Mouse (Mus musculus) granulocyte monocyte progenitor cell, adult 5-6 weeks (primary cell): ENCODE data around the gene Mphosph9. TPM values are rescaled to one million over a fixed set of nuclear protein-coding genes. Genes with fewer than 3 reads are reported as not detected.

Experiments used
- ATAC-seq: replicated peaks from 2 replicates; pipeline ENCODE4 v1.8.0; 2016; ENCODE audit warnings: mild to moderate bottlenecking, moderate TSS enrichment, inconsistent platforms; ENCODE audit not compliant: poor library complexity, severe bottlenecking
- total RNA-seq, 2 experiments: library from RNA; stranded (forward) in 1 of 2; stranded (reverse) in 1 of 2; fragments of 200-712, 200-1000 nt in 1 of 2; fragments of >200 nt in 1 of 2; fragmentation: Nextera tagmentation in 1 of 2; gene quantifications; 2 replicates each; pipeline ENCODE4 v1.2.3; 2014 to 2017

The Mphosph9 gene
- total RNA-seq, 2 experiments from 2014 or later: 20.4 to 20.8 TPM

- no peak for ATAC-seq
Measured at GRCm38 (mm10) chr5:124282854-124283253, 44.9 kb downstream of the Mphosph9 start.

- ATAC-seq: no peak
Measured at GRCm38 (mm10) chr5:124270226-124270625, 57.5 kb downstream of the Mphosph9 start.

- ATAC-seq: no peak
Measured at GRCm38 (mm10) chr5:124269661-124270060, 58.1 kb downstream of the Mphosph9 start.

GRCm38 (mm10) chr5:124267652-124268051 is 60.1 kb downstream of the Mphosph9 start:
- ATAC-seq: peak; percentile 17; the same call in 1 of the 2 replicates

- ATAC-seq: peak; percentile 37; the same call in 1 of the 2 replicates
Measured at GRCm38 (mm10) chr5:124266821-124267220, 61.0 kb downstream of the Mphosph9 start.

- no peak for ATAC-seq
Measured at GRCm38 (mm10) chr5:124263246-124263645, 64.5 kb downstream of the Mphosph9 start.

- no peak for ATAC-seq
Measured at GRCm38 (mm10) chr5:124262090-124262489, 65.7 kb downstream of the Mphosph9 start.

GRCm38 (mm10) chr5:124259133-124259532 is 68.6 kb downstream of the Mphosph9 start:
- peak; percentile 58 for ATAC-seq

- no peak for ATAC-seq
Measured at GRCm38 (mm10) chr5:124258026-124258425, 69.7 kb downstream of the Mphosph9 start.

- no peak for ATAC-seq
Measured at GRCm38 (mm10) chr5:124255141-124255540, 72.6 kb downstream of the Mphosph9 start.

- no peak for ATAC-seq
Measured at GRCm38 (mm10) chr5:124253555-124253954, 74.2 kb downstream of the Mphosph9 start.

GRCm38 (mm10) chr5:124252580-124253320 is 75.0 kb downstream of the Mphosph9 start:
- no peak for ATAC-seq

GRCm38 (mm10) chr5:124251070-124251469 is 76.7 kb downstream of the Mphosph9 start:
- no peak for ATAC-seq

- peak; percentile 60 for ATAC-seq
Measured at GRCm38 (mm10) chr5:124249614-124250591, 77.9 kb downstream of the Mphosph9 start, which contains the start of gene Pitpnm2. Gene Pitpnm2, minus strand, starts transcription at chr5:124249760.

GRCm38 (mm10) chr5:124248845-124249613 is 78.7 kb downstream of the Mphosph9 start:
- ATAC-seq: peak; percentile 52

GRCm38 (mm10) chr5:124247986-124248626 is 79.7 kb downstream of the Mphosph9 start:
- no peak for ATAC-seq

- no peak for ATAC-seq
Measured at GRCm38 (mm10) chr5:124247296-124247695, 80.5 kb downstream of the Mphosph9 start.

- ATAC-seq: no peak
Measured at GRCm38 (mm10) chr5:124244885-124245284, 82.9 kb downstream of the Mphosph9 start.

GRCm38 (mm10) chr5:124244449-124244848 is 83.3 kb downstream of the Mphosph9 start:
- no peak for ATAC-seq
